Mouse (Mus musculus) midbrain, embryonic 10.5 days (tissue): ENCODE data around the gene Eepd1. TPM values are rescaled to one million over a fixed set of nuclear protein-coding genes. Genes with fewer than 3 reads are reported as not detected.
A peak's percentile ranks its signal among the peaks of the same experiment; 100 is the strongest.
"Not testable (repeated sequence)": the region's sequence is repeated elsewhere in the genome, so short reads cannot be mapped to it uniquely, and the experiment has no call there.

Experiments
- DNase-seq: peaks from one replicate; pipeline ENCODE4 v3.0.0-alpha.2; 2017; ENCODE audit warnings: low spot score
- H3K27ac ChIP-seq: fragments of 300-500 bp; sonication (generic); replicated peaks from 2 replicates; pipeline ENCODE4 v1.5.1; 2016; ENCODE audit warnings: mild to moderate bottlenecking
- H3K27me3 ChIP-seq: fragments of 300-500 bp; sonication (generic); 2 replicates; pipeline ENCODE4 v1.6.1; 2016; ENCODE audit warnings: low read depth, mild to moderate bottlenecking; ENCODE audit not compliant: poor library complexity, severe bottlenecking
- H3K36me3 ChIP-seq: fragments of 300-500 bp; sonication (generic); 2 replicates; pipeline ENCODE4 v1.6.1; 2016; ENCODE audit warnings: mild to moderate bottlenecking, moderate library complexity
- H3K4me1 ChIP-seq: fragments of 300-500 bp; sonication (generic); 2 replicates; pipeline ENCODE4 v1.6.1; 2016
- H3K4me3 ChIP-seq: fragments of 300-500 bp; sonication (generic); 2 replicates; pipeline ENCODE4 v1.5.1; 2016; ENCODE audit warnings: mild to moderate bottlenecking, moderate library complexity
- H3K9me3 ChIP-seq: fragments of 300-500 bp; sonication (generic); replicated peaks from 2 replicates; pipeline ENCODE4 v1.6.1; 2016; ENCODE audit warnings: mild to moderate bottlenecking
- WGBS: fragments of 180-500 bp; shearing (Covaris S2); methylation state at CpG from one replicate; pipeline ENCODE4 v1.1.7; 2016; 5-methylcytosine and 5-hydroxymethylcytosine counted together
- polyA plus RNA-seq: library from polyadenylated mRNA; unstranded; fragments of >200 nt; fragmentation: Nextera tagmentation; extraction: Ambion mirVana; gene quantifications from 2 replicates; pipeline ENCODE4 v1.2.1, GENCODE M21; 2016

Eepd1 gene
- polyA plus RNA-seq, result 8.5 and 11.4 TPM in 2 replicates

GRCm38 (mm10) chr9:25481344-25482095, at the start of gene Eepd1:
Eepd1 (plus strand) TSS chr9:25481547.
- peak within 1 kb of the TSS; percentile 75 for H3K4me3 ChIP-seq
- H3K4me1 ChIP-seq, result peaks cover 49% of the 10 kb centered on the region
- under 1% methylated on average over 75 of the region's 75 CpGs for WGBS
- peak; percentile 93 for DNase-seq
- H3K36me3 ChIP-seq, result no peaks in the 10 kb centered on the region
- H3K9me3 ChIP-seq, result no peaks in the 10 kb centered on the region
- H3K27ac ChIP-seq, result peak within 1 kb of the TSS; percentile 82
- H3K27me3 ChIP-seq, result peaks cover 11% of the 10 kb centered on the region

- Histone ChIP-seq H3K36me3 (no peaks in the 10 kb centered on the region), H3K27me3 (no peaks in the 10 kb centered on the region), H3K9me3 (no peaks in the 10 kb centered on the region), H3K4me1 (no peaks in the 10 kb centered on the region), H3K4me3 (no peak overlapping the region), H3K27ac (no peak overlapping the region)
- WGBS, result 84% methylated on average over 3 of the region's 3 CpGs
- DNase-seq, result no peak
Measured at GRCm38 (mm10) chr9:25438836-25439235, 42.5 kb upstream of the Eepd1 start.

GRCm38 (mm10) chr9:25440046-25440445, 41.3 kb upstream of the Eepd1 start:
- H3K27me3 ChIP-seq, H3K36me3 ChIP-seq, H3K4me3 ChIP-seq, DNase-seq, H3K4me1 ChIP-seq, H3K27ac ChIP-seq, H3K9me3 ChIP-seq: not testable (repeated sequence)
- WGBS, result 96% methylated on average over 5 of the region's 5 CpGs

GRCm38 (mm10) chr9:25442041-25442440, 39.3 kb upstream of the Eepd1 start:
- no peaks in the 10 kb centered on the region for H3K9me3 ChIP-seq
- no peak for DNase-seq
- no peaks in the 10 kb centered on the region for H3K27me3 ChIP-seq
- H3K27ac ChIP-seq, result no peak overlapping the region
- no peaks in the 10 kb centered on the region for H3K4me1 ChIP-seq
- no peak overlapping the region for H3K4me3 ChIP-seq
- no peaks in the 10 kb centered on the region for H3K36me3 ChIP-seq

- Histone ChIP-seq H3K27ac (no peak overlapping the region), H3K36me3 (no peaks in the 10 kb centered on the region), H3K4me3 (no peak overlapping the region), H3K9me3 (no peaks in the 10 kb centered on the region), H3K27me3 (no peaks in the 10 kb centered on the region), H3K4me1 (no peaks in the 10 kb centered on the region)
- WGBS, result 81% methylated on average over 3 of the region's 3 CpGs
- DNase-seq, result no peak
Measured at GRCm38 (mm10) chr9:25443029-25443428, 38.3 kb upstream of the Eepd1 start.

GRCm38 (mm10) chr9:25443546-25443945, 37.8 kb upstream of the Eepd1 start:
- Histone ChIP-seq H3K4me3 (no peak overlapping the region), H3K4me1 (no peaks in the 10 kb centered on the region), H3K27me3 (no peaks in the 10 kb centered on the region), H3K36me3 (no peaks in the 10 kb centered on the region), H3K27ac (no peak overlapping the region), H3K9me3 (no peaks in the 10 kb centered on the region)
- no peak for DNase-seq

- H3K4me1 ChIP-seq, result no peaks in the 10 kb centered on the region
- H3K27ac ChIP-seq, result no peak overlapping the region
- no peaks in the 10 kb centered on the region for H3K27me3 ChIP-seq
- H3K9me3 ChIP-seq, result no peaks in the 10 kb centered on the region
- H3K4me3 ChIP-seq, result no peak overlapping the region
- no peaks in the 10 kb centered on the region for H3K36me3 ChIP-seq
- no peak for DNase-seq
- WGBS, result 68% methylated on average over 4 of the region's 4 CpGs
Measured at GRCm38 (mm10) chr9:25450394-25450793, 31.0 kb upstream of the Eepd1 start.

- no peak overlapping the region for H3K4me3 ChIP-seq
- 93% methylated on average over 2 of the region's 2 CpGs for WGBS
- DNase-seq, result no peak
- H3K9me3 ChIP-seq, result no peaks in the 10 kb centered on the region
- no peaks in the 10 kb centered on the region for H3K4me1 ChIP-seq
- H3K27me3 ChIP-seq, result no peaks in the 10 kb centered on the region
- H3K36me3 ChIP-seq, result no peaks in the 10 kb centered on the region
- H3K27ac ChIP-seq, result no peak overlapping the region
Measured at GRCm38 (mm10) chr9:25455027-25455426, 26.3 kb upstream of the Eepd1 start.

- H3K27me3 ChIP-seq, result no peaks in the 10 kb centered on the region
- DNase-seq, result no peak
- no peak overlapping the region for H3K27ac ChIP-seq
- H3K9me3 ChIP-seq, result no peaks in the 10 kb centered on the region
- H3K4me1 ChIP-seq, result no peaks in the 10 kb centered on the region
- no peak overlapping the region for H3K4me3 ChIP-seq
- 88% methylated on average over 10 of the region's 10 CpGs for WGBS
- no peaks in the 10 kb centered on the region for H3K36me3 ChIP-seq
Measured at GRCm38 (mm10) chr9:25460835-25461555, 20.4 kb upstream of the Eepd1 start.

GRCm38 (mm10) chr9:25464305-25464704, 17.0 kb upstream of the Eepd1 start:
- WGBS, result 93% methylated on average over 1 of the region's 1 CpGs
- H3K4me1 ChIP-seq, result no peaks in the 10 kb centered on the region
- H3K9me3 ChIP-seq, result no peaks in the 10 kb centered on the region
- H3K27ac ChIP-seq, result no peak overlapping the region
- no peaks in the 10 kb centered on the region for H3K27me3 ChIP-seq
- H3K4me3 ChIP-seq, result no peak overlapping the region
- no peaks in the 10 kb centered on the region for H3K36me3 ChIP-seq
- no peak for DNase-seq

- WGBS, result 94% methylated on average over 7 of the region's 7 CpGs
- Histone ChIP-seq H3K36me3 (no peaks in the 10 kb centered on the region), H3K4me3 (no peak overlapping the region), H3K9me3 (no peaks in the 10 kb centered on the region), H3K27ac (no peak overlapping the region), H3K27me3 (peaks cover 11% of the 10 kb centered on the region), H3K4me1 (peaks cover 35% of the 10 kb centered on the region)
- DNase-seq, result no peak
Measured at GRCm38 (mm10) chr9:25479392-25480020, 1.8 kb upstream of the Eepd1 start.

GRCm38 (mm10) chr9:25480676-25481075, 671 bp upstream of the Eepd1 start:
- Histone ChIP-seq H3K4me1 (peaks cover 45% of the 10 kb centered on the region), H3K36me3 (no peaks in the 10 kb centered on the region), H3K27ac (no peak overlapping the region; the same call in 1 of the 2 replicates), H3K27me3 (peaks cover 11% of the 10 kb centered on the region), H3K4me3 (no peak overlapping the region; the same call in 1 of the 2 replicates), H3K9me3 (no peaks in the 10 kb centered on the region)
- DNase-seq, result no peak
- 83% methylated on average over 2 of the region's 2 CpGs for WGBS
